Mouse (Mus musculus): ENCODE data around the gene Apba3. TPM values are rescaled to one million over a fixed set of nuclear protein-coding genes. Genes with fewer than 3 reads are reported as not detected.

Gene Apba3
- total RNA-seq, 1 experiment, result 72.3 TPM

DNA sequence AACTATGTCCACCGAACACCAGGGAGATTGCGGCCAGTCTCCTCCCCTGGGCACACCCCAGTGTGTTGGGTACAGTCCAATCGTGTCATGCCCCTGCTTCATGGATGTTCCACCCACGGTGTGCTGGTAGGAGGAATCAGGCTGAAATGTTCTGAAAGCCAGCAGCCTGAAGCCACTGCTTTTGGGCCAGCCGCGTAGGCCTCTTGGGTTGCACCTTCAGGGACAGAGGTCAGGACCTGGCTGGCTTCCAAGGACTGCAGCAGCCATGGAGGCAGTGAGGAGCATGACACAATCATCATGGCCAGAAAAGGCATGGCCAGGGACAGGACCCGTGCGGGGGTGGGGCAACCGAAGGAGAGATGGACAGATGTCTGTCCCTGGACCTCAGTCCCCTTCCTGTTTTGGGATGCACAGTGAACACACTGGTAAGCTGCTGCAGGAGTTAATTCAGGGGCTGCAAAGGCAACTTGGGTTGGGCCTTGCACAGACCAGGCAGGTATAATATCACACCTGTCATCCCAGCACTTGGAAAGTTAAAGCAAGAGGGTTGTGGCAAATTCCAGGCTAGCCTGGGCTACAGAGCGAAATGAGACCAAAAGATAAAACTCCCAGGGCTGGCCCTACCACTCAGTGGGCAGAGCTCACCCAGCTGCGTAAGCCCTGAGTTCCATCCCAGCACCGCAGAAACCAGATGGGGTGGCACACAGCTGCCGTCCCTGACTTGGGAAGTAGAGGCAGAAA is 52.0 kb downstream of the Apba3 start:
- in situ Hi-C loops (cut with MboI; ENCODE audit: low sequenced_read_pairs in 2 of 2, unreplicated experiment in 2 of 2), result no loop called here
- Histone ChIP-seq H3K4me3 (ENCODE audit: insufficient read depth in 1 of 2, low read depth in 1 of 2, low read length in 2 of 2, poor library complexity in 1 of 2, severe bottlenecking in 1 of 2) (no peak overlapping the region), H3K9ac (ENCODE audit: insufficient read depth, low read depth, low read length, poor library complexity, severe bottlenecking) (peak overlapping the region; percentile 83; the same call in 1 of the 2 replicates), H3K4me1 (ENCODE audit: control insufficient read depth in 2 of 2, insufficient read depth in 2 of 2, low read length in 2 of 2, poor library complexity in 1 of 2) (peaks cover 0 to 22% of the 10 kb centered on the region in 2 experiments; a peak in 2 of 4 replicates), H3K9me3 (ENCODE audit: control insufficient read depth, insufficient read depth, low read depth, low read length) (no peaks in the 10 kb centered on the region), H3K27ac (ENCODE audit: insufficient read depth, low read depth, low read length, poor library complexity, severe bottlenecking) (no peak overlapping the region), H3K36me3 (ENCODE audit: control insufficient read depth, insufficient read depth, low read length, poor library complexity, severe bottlenecking) (peaks cover 41% of the 10 kb centered on the region)
- no peak for TF ChIP-seq ZC3H11A (IDR thresholded peaks at IDR 0.05; ENCODE audit: borderline replicate concordance, low read depth, low read length)
- no peak for TF ChIP-seq ZNF384 (IDR thresholded peaks at IDR 0.05; ENCODE audit: low read depth, low read length)
- no peak for TF ChIP-seq CHD2 (IDR thresholded peaks at IDR 0.05; ENCODE audit: low read depth, low read length)
- no peak for TF ChIP-seq MAFK (IDR thresholded peaks at IDR 0.05; ENCODE audit: insufficient read depth, low read depth, low read length)
- DNase-seq (ENCODE audit: low read depth, low spot score), result no peak

DNA sequence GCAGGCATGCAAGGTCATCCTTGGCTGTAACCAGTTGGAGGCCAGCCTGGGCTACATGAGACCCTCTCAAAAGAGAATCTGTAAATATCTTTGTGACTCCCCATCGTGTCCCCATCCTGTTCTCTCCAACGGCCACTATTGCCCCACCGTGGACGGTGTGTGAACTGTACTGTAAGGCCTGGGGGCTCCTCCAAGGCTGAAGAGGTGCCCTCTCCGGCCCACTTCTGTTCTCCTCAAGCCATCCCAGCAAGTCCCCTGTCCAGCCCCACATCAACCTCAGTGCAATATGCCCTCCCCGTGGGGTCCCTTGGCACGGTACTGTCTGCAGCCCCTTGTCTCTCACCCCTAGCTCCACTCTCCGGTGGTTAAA is 52.6 kb downstream of the Apba3 start:
- in situ Hi-C loops (cut with MboI; ENCODE audit: low sequenced_read_pairs in 2 of 2, unreplicated experiment in 2 of 2), result no loop called here
- Histone ChIP-seq H3K9ac (ENCODE audit: insufficient read depth, low read depth, low read length, poor library complexity, severe bottlenecking) (peak overlapping the region; percentile 83; the same call in 1 of the 2 replicates), H3K36me3 (ENCODE audit: control insufficient read depth, insufficient read depth, low read length, poor library complexity, severe bottlenecking) (peaks cover 41% of the 10 kb centered on the region), H3K9me3 (ENCODE audit: control insufficient read depth, insufficient read depth, low read depth, low read length) (no peaks in the 10 kb centered on the region), H3K4me1 (ENCODE audit: control insufficient read depth in 2 of 2, insufficient read depth in 2 of 2, low read length in 2 of 2, poor library complexity in 1 of 2) (peaks cover 0 to 22% of the 10 kb centered on the region in 2 experiments; a peak in 2 of 4 replicates), H3K27ac (ENCODE audit: insufficient read depth, low read depth, low read length, poor library complexity, severe bottlenecking) (no peak overlapping the region), H3K4me3 (ENCODE audit: insufficient read depth in 1 of 2, low read depth in 1 of 2, low read length in 2 of 2, poor library complexity in 1 of 2, severe bottlenecking in 1 of 2) (peak overlapping the region; percentile 70 to 74; a peak in 3 of 4 replicates)
- TF ChIP-seq ZNF384 (IDR thresholded peaks at IDR 0.05; ENCODE audit: low read depth, low read length) (no peak), CHD2 (IDR thresholded peaks at IDR 0.05; ENCODE audit: low read depth, low read length) (no peak), MAFK (IDR thresholded peaks at IDR 0.05; ENCODE audit: insufficient read depth, low read depth, low read length) (no peak), ZC3H11A (IDR thresholded peaks at IDR 0.05; ENCODE audit: borderline replicate concordance, low read depth, low read length) (no peak), HCFC1 (IDR thresholded peaks at IDR 0.05; ENCODE audit: borderline replicate concordance, insufficient read depth, low read length) (no peak)
- no peak for DNase-seq (ENCODE audit: low read depth, low spot score)

GRCm38 (mm10) chr10:81319741-81320549 is 53.2 kb downstream of the Apba3 start:
- TF ChIP-seq ZC3H11A (IDR thresholded peaks at IDR 0.05; ENCODE audit: borderline replicate concordance, low read depth, low read length), result no peak
- TF ChIP-seq MAFK (IDR thresholded peaks at IDR 0.05; ENCODE audit: insufficient read depth, low read depth, low read length), result no peak
- Histone ChIP-seq H3K36me3 (ENCODE audit: control insufficient read depth, insufficient read depth, low read length, poor library complexity, severe bottlenecking) (peaks cover 42% of the 10 kb centered on the region), H3K9ac (ENCODE audit: insufficient read depth, low read depth, low read length, poor library complexity, severe bottlenecking) (peak overlapping the region; percentile 83), H3K27ac (ENCODE audit: insufficient read depth, low read depth, low read length, poor library complexity, severe bottlenecking) (peak overlapping the region; percentile 47), H3K4me3 (ENCODE audit: insufficient read depth in 1 of 2, low read depth in 1 of 2, low read length in 2 of 2, poor library complexity in 1 of 2, severe bottlenecking in 1 of 2) (peak overlapping the region; percentile 70 to 74), H3K9me3 (ENCODE audit: control insufficient read depth, insufficient read depth, low read depth, low read length) (no peaks in the 10 kb centered on the region), H3K4me1 (ENCODE audit: control insufficient read depth in 2 of 2, insufficient read depth in 2 of 2, low read length in 2 of 2, poor library complexity in 1 of 2) (peaks cover 0 to 22% of the 10 kb centered on the region in 2 experiments; a peak in 2 of 4 replicates)
- in situ Hi-C loops (cut with MboI; ENCODE audit: low sequenced_read_pairs in 2 of 2, unreplicated experiment in 2 of 2), result no loop called here
- DNase-seq (ENCODE audit: low read depth, low spot score), result peak; percentile 100

DNA sequence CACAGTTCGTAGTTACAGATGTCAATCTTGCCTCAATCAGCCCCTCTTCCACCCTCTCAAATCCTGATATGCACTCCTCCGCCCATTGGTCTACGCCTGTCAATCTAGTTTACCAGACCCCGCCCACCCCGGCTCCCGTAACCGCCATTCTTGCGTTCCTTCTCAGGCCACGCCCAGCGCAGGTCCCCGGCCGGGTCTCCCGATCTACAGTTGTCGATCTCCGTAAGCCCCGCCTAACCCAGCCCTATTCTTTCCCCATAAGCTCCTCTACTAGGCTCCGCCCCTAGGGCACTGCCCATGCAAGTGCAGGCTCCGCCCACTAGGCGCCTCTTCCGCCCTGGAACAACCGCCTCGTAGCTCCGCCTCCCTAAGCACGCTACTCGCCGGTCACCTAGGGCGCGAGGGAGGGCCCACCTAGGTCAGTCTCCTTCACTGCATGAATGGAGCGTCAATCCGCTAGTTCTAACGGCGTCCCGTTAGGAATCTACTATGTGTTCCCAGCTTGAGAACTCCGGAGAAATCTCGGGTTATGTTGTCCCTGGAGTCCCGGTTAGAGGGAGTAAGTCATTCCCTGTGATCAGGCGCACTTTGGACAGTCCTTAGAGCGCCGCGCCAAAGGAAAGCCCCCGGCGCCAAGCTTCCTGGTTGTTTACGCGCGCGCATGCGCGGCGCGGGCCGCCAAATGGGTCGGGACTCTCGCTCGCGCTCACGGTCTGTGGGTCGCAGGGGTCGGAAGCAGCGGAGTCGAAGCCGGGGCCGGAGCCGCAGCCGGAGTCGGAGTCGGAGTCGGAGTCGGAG is 54.0 kb downstream of the Apba3 start, which contains the start of gene Cactin:
TSS of gene Cactin (plus strand) at position 554 of the 798 bp plus-strand sequence.
- H3K27ac ChIP-seq (ENCODE audit: insufficient read depth, low read depth, low read length, poor library complexity, severe bottlenecking), result peak within 1 kb of the TSS; percentile 77
- H3K36me3 ChIP-seq (ENCODE audit: control insufficient read depth, insufficient read depth, low read length, poor library complexity, severe bottlenecking), result peaks cover 44% of the 10 kb centered on the region

More for the DNA sequence above, 54.0 kb downstream of the Apba3 start, which contains the start of gene Cactin:
- Histone ChIP-seq H3K9ac (ENCODE audit: insufficient read depth, low read depth, low read length, poor library complexity, severe bottlenecking) (peak within 1 kb of the TSS; percentile 94), H3K9me3 (ENCODE audit: control insufficient read depth, insufficient read depth, low read depth, low read length) (no peaks in the 10 kb centered on the region), H3K4me3 (ENCODE audit: insufficient read depth in 1 of 2, low read depth in 1 of 2, low read length in 2 of 2, poor library complexity in 1 of 2, severe bottlenecking in 1 of 2) (peak within 1 kb of the TSS; percentile 74 to 93), H3K4me1 (ENCODE audit: control insufficient read depth in 2 of 2, insufficient read depth in 2 of 2, low read length in 2 of 2, poor library complexity in 1 of 2) (peaks cover 0 to 23% of the 10 kb centered on the region in 2 experiments; a peak in 2 of 4 replicates)
- peak; percentile 88 for TF ChIP-seq HCFC1 (IDR thresholded peaks at IDR 0.05; ENCODE audit: borderline replicate concordance, insufficient read depth, low read length)
- no peak for TF ChIP-seq ZC3H11A (IDR thresholded peaks at IDR 0.05; ENCODE audit: borderline replicate concordance, low read depth, low read length)
- in situ Hi-C loops (cut with MboI; ENCODE audit: low sequenced_read_pairs in 2 of 2, unreplicated experiment in 2 of 2), result no loop called here
- DNase-seq (ENCODE audit: low read depth, low spot score), result peak; percentile 100

Data from ES-E14 (cell line).